Mouse (Mus musculus): Measurements from ENCODE around the gene 2010003K11Rik. TPM values are rescaled to one million over a fixed set of nuclear protein-coding genes. Genes with fewer than 3 reads are reported as not detected.
A peak's percentile ranks its signal among the peaks of the same experiment; 100 is the strongest.

2010003K11Rik gene
- total RNA-seq, 2 experiments from 2014 or later, result 0.48 TPM; not detected in 1

DNA sequence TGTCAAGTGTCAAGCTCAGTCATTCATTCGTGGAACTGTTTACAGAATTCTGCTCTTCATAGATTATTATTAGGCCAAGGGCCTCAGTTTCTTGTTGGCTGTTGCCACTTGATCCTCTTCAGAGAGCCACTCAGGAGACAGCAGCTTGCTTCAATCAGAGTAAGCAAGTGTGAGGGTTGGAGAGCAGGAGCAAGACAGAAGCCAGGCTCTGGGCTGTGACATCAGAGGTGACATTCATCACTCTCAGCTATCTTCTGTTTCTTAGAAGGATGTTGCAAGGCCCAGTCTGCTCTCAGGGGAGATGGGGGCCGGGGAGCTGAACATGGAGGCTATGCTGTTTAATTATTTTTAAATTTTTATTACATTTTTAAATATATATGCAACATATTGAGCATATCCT, 4.3 kb upstream of the 2010003K11Rik start:
- intact Hi-C loops (cut with DNase I), result no loop called here
- no peak for DNase-seq

DNA sequence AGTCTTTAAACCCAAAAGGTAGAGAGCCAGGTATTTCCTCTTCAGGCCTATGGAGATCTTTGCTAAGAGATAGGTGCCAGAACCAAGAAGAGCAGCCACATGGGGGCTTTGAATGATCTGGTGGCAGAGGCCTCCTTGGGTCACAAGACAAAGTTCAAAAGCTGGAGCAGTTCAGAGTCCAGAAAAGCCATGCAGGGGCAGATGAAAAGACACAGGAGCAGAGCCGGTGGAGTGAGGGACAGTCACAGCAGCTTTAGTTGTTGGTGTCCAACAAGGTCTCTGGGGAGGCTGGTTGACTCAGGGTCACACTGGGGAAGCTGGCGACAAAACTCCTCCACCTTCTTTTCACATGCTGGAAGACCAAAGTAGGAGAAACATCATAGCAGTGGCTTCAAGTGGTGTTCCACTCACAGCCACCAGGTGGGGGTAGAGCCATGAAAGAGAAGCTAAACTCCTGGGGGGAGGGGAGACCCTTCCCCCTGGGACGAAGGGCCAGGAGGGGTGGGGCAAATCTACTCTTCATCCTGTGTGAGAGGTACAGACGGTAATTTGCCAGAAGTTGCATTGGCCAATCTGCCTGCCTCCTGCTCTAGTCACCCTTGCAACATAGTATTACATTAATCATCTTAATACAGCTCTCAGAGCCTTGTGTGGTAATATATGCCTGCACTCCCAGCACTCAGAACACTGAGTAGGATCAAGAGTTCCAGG, 965 bp downstream of the 2010003K11Rik start:
- DNase-seq, result peak; percentile 68 to 79
- intact Hi-C loops (cut with DNase I), result loop anchor here (1.0 to 5.0 kb wide), 2 partner anchors 120 to 246 kb away; partner anchors contain the start of gene Lrfn4

DNA sequence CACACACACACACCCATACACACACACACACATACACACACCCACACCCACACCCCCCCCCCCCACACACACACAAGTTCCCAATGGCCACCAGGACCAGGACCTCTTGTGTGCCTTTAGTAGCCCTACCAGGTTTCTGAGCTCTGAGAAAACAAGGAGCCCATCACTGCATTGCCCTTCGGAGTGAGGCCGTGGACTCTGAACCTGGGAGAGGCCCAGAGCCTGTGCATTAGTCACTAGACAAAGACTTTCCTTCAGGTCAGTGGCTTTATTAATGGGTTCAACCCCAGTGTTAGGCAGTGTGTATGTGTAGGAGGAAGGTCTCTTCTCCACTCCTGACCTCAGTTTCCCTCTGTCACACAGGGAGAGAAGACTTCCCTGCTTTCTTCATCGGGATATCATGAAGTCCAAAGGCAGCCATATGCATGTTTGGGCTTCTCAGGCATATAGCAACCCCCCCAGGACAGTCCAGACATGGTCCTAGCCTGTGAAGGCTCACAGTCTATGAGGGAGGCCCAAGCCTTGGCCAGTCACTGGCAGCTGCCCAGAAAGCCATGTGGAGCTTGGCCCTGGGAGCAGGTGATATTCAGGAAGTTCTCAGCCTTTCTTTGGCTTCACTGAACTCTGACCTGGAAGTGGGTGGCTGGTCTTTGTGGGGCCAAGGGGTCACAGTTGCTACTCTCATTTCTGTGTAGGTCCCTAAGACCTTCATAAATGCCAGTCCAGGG, 1.7 kb downstream of the 2010003K11Rik start:
- intact Hi-C loops (cut with DNase I), result loop anchor here (1.0 to 5.0 kb wide), 2 partner anchors 121 to 247 kb away; partner anchors contain the start of gene Lrfn4

DNA sequence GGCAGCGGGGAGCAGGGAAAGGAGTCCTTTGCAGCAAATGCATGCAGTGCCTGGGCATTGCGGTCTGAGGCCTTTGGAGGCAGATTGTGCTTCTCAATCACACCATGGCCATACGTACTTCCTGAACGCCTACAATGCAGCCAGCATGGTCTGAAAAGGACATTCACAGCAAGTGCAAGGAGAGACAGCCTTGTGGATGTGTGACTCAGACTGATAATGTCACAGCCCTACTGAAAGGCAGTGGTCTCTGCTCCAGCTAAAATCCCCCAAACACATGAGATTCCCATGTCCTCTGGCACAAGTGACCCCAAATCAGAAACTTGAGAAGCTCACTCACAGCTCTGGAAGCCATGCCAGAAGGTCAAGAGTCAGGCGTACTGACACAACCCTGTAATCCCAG, 2.6 kb downstream of the 2010003K11Rik start:
- no peak for DNase-seq
- intact Hi-C loops (cut with DNase I), result loop anchor here (5.0 kb wide), 1 partner anchor 121 kb away; the partner anchor contains the start of gene Lrfn4

More for the DNA sequence above, 1.7 kb downstream of the 2010003K11Rik start:
- no peak for DNase-seq

DNA sequence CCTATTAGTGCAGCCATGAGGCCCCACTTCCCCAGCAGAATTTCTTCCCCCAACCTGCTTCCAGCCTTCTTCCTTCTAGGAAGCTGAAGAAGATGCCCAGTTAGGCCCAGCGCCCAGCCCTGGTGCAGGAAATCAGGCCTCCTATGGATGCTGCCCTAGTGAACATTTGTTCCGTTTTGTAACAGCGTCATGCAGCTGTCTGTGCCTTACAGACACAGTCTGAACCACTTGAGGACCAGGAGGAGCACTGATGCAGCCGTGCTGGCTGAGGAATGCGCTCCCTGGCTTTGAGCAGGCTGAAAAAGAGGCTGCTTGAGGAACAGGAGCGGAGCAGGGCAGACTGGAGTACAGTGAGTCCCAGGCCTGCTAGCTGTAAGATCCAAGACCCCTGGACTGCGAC, 3.7 kb downstream of the 2010003K11Rik start:
- DNase-seq, result no peak

DNA sequence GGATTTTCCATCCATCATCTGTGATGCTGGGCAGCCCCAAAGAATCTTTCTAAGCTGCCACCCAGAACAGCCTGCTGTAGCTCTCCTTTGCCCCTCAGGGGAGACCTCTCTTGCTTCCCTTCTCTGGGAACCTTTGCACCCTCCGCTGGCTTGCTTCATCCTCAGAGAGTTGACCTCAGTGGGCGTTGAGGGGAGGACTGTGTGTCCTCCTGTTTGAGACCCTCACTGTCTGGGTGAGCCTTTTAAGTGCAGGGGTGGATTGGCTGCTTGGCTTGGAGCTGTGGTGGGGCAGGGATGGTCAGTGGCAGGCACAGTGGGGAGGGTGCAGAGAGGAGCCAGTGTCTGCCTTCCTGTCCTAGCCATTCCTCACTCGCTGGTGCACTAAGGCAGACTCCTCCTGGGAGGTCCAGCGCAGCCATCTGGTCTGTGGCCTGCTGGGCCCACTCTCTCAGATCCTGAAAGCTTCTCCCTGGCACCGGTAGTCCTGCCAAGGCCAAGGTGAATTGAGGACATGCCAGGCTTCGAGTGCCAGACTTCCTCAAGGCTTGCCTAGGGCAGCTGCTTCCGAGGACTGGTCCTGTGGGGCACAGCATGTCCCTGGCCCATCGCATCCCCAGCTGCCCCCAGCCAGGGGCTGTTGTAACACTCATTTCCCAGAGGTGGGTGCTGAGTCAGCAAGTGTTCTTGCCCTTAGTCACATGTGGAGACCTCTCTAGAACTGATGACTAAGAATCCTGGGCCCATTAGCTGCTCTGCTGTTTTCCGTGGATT, 5.7 kb downstream of the 2010003K11Rik start:
- DNase-seq, result peak; percentile 55 to 61
- intact Hi-C loops (cut with DNase I), result no loop called here

More for the DNA sequence above, 3.7 kb downstream of the 2010003K11Rik start:
- intact Hi-C loops (cut with DNase I), result loop anchor here (5.0 kb wide), 1 partner anchor 123 kb away; the partner anchor contains the start of gene Lrfn4

DNA sequence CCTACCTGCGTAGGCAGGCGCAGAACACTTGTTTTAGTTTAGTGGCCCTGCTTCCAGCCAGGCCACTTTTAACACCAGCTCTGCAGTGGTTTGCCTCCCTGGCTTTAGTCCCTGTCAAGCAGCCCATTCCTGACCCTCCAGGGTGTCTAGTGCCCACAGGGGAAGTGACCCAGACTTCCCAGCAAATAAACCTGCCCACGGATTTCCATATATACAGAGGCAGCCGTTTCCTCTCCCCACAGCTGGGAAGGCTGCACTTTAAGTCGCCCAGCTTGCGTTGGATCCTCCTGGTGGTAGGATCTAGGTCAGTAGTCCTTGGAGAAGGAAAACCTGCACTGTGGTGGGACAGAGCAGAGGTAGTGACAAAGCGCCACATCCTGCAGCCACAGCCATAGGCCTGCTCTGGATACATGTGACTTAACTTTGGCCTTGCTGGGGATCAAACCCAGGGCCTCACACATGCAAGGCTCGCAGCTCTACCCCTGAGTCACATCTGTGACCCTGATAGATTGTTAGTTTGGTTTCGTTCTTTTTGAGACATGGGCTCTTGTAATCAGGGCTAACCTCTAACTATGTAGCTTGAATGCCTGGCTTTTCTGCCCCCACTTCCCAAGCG, 7.2 kb downstream of the 2010003K11Rik start:
- DNase-seq, result no peak
- intact Hi-C loops (cut with DNase I), result no loop called here

DNA sequence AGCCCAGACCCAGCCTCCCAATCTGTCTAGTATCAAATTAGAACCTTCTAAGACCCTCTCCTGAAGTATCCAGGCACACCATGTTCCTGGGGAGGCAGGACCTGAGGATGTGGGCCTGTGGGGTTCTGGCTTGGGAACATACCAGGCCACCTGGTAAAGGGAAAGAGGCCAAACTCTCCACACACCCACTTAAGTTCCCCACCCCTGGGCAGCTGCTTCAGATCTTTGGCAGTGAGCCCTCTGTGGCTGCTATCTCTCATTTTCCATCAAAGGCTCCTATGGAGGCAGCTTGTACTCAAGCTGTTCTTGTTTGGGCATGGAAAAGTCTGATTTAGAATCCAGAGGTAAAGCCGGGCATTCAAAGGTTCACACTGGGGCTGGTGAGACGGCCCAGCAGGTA, 10.5 kb downstream of the 2010003K11Rik start:
- intact Hi-C loops (cut with DNase I), result no loop called here
- DNase-seq, result no peak

DNA sequence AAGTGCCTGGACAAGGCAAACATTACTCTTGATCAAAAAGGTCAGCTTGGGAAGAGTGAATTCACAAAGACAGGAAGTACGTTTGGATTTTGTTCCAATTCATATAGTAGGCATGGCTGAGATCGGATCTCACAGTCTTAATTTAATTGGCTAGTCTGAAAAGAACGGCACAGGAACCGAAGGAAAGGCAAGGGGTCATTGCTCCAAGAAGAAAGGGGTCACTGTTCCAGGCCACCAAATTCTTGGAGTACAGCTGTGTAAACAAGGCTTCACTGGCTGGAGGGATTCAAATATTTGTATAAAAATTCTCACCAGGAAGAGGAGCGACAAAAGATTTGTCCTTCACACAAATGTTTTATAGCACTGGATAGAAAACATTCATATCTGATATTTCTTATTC, 13.4 kb downstream of the 2010003K11Rik start:
- intact Hi-C loops (cut with DNase I), result no loop called here
- no peak for DNase-seq

DNA sequence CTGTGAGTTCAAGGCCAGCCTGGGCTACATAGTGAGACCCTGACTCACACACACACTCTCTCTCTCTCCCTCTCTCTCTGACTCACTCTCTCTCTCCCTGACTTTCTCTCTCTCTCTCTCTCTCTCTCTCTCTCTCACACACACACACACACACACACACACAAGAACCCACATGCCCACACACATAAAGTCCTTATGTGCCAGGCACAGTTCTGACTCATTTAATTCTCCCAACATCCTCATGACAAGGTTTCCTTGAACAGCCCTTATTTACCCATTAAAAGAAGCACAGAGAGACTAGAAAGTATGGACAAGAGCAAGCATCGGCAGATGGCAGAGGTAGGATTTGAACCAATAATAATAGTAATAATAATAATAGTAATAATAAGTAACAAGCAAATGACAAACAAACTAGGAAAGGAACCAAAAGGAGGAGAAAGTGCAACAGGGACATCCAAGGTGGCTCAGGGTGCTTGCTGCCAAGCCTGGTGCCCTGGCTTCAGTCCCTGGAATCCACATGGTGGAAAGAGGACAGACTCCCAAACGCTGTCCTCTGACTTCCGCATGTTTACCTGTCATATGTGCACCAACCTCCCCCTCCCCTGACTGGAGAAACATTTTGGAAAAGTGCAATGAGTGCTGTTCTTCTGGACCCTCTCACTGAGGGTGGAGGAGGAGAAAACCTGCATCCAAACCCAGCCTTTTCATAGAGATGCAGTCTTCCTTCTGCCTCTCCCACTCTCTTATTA, 16.1 kb downstream of the 2010003K11Rik start:
- intact Hi-C loops (cut with DNase I), result no loop called here
- peak in 1 of 2 experiments; percentile 39 for DNase-seq

DNA sequence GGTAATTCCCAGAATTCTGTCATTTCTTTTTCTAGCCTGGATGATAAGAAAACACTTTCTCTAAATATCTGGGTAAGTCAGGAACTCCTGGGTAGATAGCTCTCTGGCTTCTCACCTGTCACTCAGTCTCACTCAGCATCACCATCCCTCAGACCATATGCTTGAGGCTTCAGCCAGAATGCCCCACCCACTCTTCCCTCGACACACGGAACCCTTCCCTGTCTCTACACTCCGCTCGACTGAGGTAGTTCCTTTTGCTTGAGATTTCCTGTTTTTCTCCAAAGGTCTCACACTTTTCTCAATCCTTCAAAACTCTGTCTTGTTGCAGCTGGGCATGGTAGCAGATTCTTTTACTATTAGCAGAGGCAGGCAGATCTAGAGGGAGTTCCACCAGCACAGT, 17.1 kb downstream of the 2010003K11Rik start:
- DNase-seq, result no peak
- intact Hi-C loops (cut with DNase I), result no loop called here

DNA sequence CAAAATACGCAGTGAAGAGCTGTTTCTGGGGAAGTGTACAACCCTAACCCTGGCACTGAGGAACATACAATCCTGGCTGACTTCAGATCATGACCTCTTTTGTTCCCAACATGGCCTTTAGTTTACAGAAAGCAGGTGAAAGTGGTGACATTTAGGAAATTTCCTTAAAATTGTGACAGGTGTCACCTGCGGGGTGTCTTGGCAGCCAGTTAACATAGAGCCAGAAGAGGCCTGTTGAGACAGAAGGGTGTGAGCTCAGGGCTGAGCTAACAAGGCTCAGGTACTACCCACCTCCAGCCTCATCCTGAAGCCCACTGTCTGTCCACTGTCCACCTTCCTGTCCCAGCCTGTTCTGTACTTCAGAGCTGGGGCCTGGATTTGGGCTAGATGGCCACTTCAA, 18.3 kb downstream of the 2010003K11Rik start:
- DNase-seq, result no peak
- intact Hi-C loops (cut with DNase I), result no loop called here

DNA sequence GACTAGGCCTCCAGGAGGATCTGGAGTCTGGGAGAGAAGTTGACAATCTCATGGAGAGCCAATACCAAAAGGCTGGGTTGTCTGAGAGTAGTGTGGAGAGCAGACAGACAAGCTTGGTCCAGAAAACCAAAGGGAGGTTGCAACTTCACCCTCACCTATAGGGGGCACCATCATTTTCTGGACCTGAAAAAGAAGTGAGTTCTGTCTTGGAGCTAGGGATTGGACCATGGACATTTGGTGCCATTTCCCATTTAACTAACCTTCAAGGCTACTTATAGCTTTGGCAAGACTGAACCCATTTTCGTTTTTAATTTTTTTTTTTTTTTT, 20.2 kb downstream of the 2010003K11Rik start:
- intact Hi-C loops (cut with DNase I), result no loop called here
- DNase-seq, result no peak

DNA sequence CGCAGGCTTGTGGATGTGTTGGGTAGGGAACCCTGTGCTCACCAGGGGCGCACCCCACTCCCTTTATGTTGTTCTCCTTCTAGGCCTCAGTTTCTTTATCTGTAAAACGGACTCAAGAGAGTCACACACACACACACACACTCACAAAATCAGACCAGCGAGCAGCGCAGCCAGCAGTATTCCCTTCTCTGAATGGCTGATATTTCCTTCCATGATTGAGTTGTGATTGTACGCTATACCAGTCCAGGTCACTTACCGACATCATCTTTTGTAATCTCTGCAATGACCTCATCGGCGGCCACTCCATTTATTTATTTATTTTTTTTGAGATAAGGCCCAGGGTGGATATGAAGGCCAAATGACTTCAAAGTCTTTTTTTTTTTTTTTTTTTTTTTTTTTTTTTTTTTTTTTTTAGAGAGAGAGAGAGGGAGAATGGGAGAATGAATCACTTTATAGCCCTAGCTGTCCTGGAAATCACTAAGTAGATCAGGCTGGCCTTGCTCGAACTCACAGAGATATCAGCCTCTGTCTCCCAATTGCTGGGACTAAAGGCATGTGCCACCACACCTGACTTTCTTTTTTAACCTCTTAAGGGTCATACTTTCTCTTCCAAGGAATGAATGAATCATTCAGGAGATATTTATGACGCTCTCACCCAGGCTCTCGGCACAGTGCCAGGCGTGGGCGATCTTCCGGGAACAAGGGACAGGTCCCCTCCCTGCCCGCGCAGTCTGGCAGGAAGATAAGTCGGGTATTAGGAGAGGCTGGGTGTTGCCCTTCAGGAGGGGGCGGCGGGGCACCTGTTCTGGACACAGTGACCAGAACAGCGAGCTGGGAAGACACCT, 20.8 kb downstream of the 2010003K11Rik start, which contains the start of gene Syt12:
Syt12 (minus strand) TSS at position 103 of the 845 bp plus-strand sequence.
- intact Hi-C loops (cut with DNase I), result no loop called here

DNA sequence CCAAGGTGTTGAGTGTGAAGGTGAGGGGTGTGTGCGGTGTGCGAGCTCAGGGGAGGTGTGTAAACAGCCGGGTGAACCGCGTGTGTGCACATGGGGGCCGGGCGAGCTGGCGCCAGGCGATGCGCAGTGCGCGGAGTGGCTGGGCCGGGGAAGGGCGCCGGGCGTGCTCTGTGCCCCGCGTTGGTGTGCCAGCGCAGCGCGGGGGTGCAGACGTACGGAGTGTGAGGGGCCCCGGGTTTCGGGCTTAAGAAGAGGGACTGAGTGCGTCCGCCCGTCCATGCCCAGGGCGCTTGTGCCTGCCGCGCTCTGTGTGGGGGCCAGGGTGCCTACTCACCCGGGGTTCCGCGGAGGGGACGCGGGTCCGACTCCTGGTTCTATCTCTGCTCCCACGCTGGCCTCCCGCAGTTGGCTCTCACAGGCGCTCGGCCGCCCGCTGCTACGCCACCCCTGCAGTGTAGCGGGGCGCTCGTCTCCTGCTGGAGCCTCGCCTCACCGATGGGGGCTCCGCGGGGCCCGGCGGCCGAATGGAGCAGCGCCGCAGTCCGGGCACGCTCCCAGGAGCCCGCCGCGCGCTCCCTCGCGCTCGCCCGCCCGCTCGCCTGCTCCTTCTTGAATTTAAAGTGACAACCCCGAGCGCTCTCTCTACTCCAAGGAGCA, 21.7 kb downstream of the 2010003K11Rik start:
- DNase-seq, result peak; percentile 53 to 60
- intact Hi-C loops (cut with DNase I), result no loop called here

More for the DNA sequence above, 20.8 kb downstream of the 2010003K11Rik start, which contains the start of gene Syt12:
- DNase-seq, result peak; percentile 32 to 38

DNA sequence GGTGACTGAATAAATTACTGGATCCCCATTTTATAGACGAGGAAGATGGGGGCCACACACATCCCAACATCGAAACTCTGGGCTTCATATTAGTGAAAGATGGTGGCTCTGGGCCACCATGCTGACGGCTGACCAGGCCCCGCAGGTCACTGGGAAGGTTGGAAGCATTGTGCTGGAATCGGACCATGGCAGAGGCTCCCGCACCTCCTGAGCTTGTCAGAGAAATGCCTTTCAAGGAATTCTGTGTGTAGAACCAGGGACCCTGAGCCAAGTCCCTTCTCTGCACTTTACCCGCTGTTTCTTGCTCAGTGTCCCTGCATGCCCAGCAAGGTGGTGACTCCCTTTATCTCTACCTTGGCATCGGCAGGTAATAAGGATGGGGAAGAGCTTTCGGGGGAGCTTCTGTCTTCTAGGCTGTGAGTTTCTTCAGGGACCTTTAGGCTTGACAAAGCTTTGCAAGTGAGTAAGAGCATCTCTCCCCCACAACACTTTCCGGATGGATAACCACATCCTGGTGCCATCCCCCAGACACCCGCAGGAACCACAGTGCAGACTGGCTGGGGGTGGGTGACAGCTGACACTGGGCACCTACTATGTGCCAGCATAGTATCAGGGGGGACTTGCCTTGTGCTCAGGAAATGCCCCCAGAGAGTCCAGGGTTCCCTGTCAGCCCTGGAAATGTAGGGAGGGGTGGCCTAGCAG, 23.0 kb downstream of the 2010003K11Rik start:
- no peak for DNase-seq
- intact Hi-C loops (cut with DNase I), result no loop called here

DNA sequence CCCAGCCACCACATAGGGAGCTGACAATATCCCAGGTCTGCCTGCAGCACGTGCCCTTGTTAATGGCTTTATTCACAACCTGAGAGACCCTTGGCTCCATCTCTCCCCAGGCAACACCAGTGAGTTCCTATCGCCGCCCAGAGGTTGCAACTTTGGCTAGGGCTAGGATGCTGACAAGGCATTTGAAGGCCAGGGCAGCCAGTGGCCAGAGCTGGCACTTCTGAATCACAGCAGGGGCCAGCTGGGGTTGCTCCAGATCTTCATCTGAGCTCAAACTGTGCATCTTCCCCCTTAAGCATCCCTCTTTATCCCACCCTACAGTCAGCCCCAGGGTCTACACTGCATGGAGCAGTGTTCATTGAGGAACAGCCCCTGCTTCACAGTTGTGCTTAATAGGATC, 23.6 kb downstream of the 2010003K11Rik start:
- intact Hi-C loops (cut with DNase I), result no loop called here

DNA sequence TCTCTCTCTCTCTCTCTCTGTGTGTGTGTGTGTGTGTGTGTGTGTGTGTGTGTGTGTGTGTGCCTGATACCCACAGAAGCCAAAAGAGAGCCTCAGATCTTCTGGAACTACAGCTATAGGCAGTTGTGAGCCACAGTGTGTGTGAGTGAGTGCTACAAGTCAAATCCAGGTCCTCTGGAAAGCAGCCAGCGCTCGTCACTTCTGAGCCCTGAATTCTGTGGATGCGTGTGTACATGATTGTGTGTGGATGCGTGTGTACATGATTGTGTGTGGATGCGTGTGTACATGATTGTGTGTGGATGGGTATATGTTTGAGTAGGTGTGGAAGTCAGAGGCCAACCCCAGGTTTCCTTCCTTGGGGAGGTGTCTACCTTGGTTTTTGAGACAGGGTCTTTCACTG, 24.8 kb downstream of the 2010003K11Rik start:
- no peak for DNase-seq
- intact Hi-C loops (cut with DNase I), result no loop called here

More for the DNA sequence above, 23.6 kb downstream of the 2010003K11Rik start:
- no peak for DNase-seq

All from heart, postnatal 14 days (tissue).